19 mouse cellular contexts compared by ENCODE assay signal in genomic region chr2:97437767-97438166, GRCm38 (mm10).
"Had no signal": no experiment of that assay in that cellular context is flagged by ENCODE, and none has a peak within 500 bp of the region (broad histone marks: within the 10 kb centered on the region; RNA-seq: fewer than 3 reads in every experiment).

No protein-coding gene starts in this region.

- H3K4me1 ChIP-seq: liver, embryonic 13.5 days; midbrain, embryonic 13.5 days; neural tube, embryonic 12.5 days; neural tube, embryonic 15.5 days had no signal

- H3K4me2 ChIP-seq: liver, embryonic 13.5 days; lung, embryonic 14.5 days; midbrain, embryonic 13.5 days; neural tube, embryonic 12.5 days; neural tube, embryonic 15.5 days had no signal

- H3K27me3 ChIP-seq: liver, embryonic 13.5 days; midbrain, embryonic 13.5 days; neural tube, embryonic 12.5 days; neural tube, embryonic 15.5 days had no signal

- DNase-seq: kidney, adult 18-20 months; kidney, postnatal 25 days; layer of hippocampus, postnatal 36 days; liver, embryonic 13.5 days; lung, embryonic 14.5 days; right cerebral cortex, adult 18-20 months; right cerebral cortex, postnatal 14 days; right cerebral cortex, postnatal 4 days; thymus, postnatal 14 days; thymus, postnatal 4 days had no signal

- ATAC-seq: lung, postnatal 0 days; midbrain, embryonic 13.5 days had no signal

- H3K27ac ChIP-seq: kidney, postnatal 0 days; layer of hippocampus, adult 2 months; left cerebral cortex, adult 2 months; liver, embryonic 13.5 days; macrophage; midbrain, embryonic 13.5 days; neural tube, embryonic 12.5 days; neural tube, embryonic 15.5 days; stomach, postnatal 0 days had no signal

- H3K9ac ChIP-seq: liver, embryonic 13.5 days; lung, embryonic 14.5 days; midbrain, embryonic 13.5 days; neural tube, embryonic 12.5 days; neural tube, embryonic 15.5 days had no signal

- H3K36me3 ChIP-seq: liver, embryonic 13.5 days; midbrain, embryonic 13.5 days; neural tube, embryonic 12.5 days; neural tube, embryonic 15.5 days had no signal

- H3K9me3 ChIP-seq: liver, embryonic 13.5 days; midbrain, embryonic 13.5 days; neural tube, embryonic 12.5 days; neural tube, embryonic 15.5 days had no signal

- H3K4me3 ChIP-seq: layer of hippocampus, adult 2 months; left cerebral cortex, adult 2 months; liver, embryonic 13.5 days; midbrain, embryonic 13.5 days; neural tube, embryonic 12.5 days; neural tube, embryonic 15.5 days had no signal
